In genomic region chr17:86522649-86523048, GRCm38 (mm10) we compare ENCODE assay signal across 26 mouse cellular contexts. TPM values are rescaled to one million over a fixed set of nuclear protein-coding genes. Genes with fewer than 3 reads are reported as not detected.
DNase-seq lines count a peak whose midpoint lies in the region; ATAC-seq and TF ChIP-seq lines count a peak whose summit lies in the region.
"Had no signal": no experiment of that assay in that cellular context is flagged by ENCODE, and none has a peak within 500 bp of the region (broad histone marks: within the 10 kb centered on the region; RNA-seq: fewer than 3 reads in every experiment).

No protein-coding gene starts in this region.

- no peaks in the 10 kb centered on the region for H3K27me3 ChIP-seq in kidney, adult 2 months (replicated peaks; ENCODE audit: control insufficient read depth, insufficient read depth, low read length)
- no peaks in the 10 kb centered on the region for H3K27me3 ChIP-seq in kidney, embryonic 16.5 days (ENCODE audit: insufficient read depth, low read length)
- H3K27me3 ChIP-seq in liver, embryonic 15.5 days = no peaks in the 10 kb centered on the region
- no peaks in the 10 kb centered on the region for H3K27me3 ChIP-seq in small intestine, adult 2 months (ENCODE audit: control insufficient read depth, insufficient read depth, low read length)
- H3K27me3 ChIP-seq: CH12.LX; forebrain, embryonic 13.5 days; heart, embryonic 13.5 days; Patski had no signal

- TF ChIP-seq CTCF in kidney, adult 2 months (conservative IDR thresholded peaks at IDR 0.05; ENCODE audit: insufficient read depth, insufficient read length, low read depth, low read length) = no peak
- TF ChIP-seq CTCF in small intestine, adult 2 months (IDR thresholded peaks at IDR 0.05; ENCODE audit: extremely low read depth, insufficient read length, insufficient replicate concordance, low read depth, low read length) = no peak

- ATAC-seq in kidney, embryonic 16.5 days (ENCODE audit: low FRiP score, low TSS enrichment) = no peak
- ATAC-seq in liver, embryonic 15.5 days (ENCODE audit: insufficient read depth) = 0 out of 2 replicates have a peak, but pooled peaks have one; percentile 38
- ATAC-seq: forebrain, embryonic 13.5 days; forebrain, embryonic 16.5 days; Patski had no signal

- no peak for TF ChIP-seq POLR2A in kidney, adult 2 months (IDR thresholded peaks at IDR 0.05; ENCODE audit: low read depth, low read length)
- no peak for TF ChIP-seq POLR2A in small intestine, adult 2 months (IDR thresholded peaks at IDR 0.05; ENCODE audit: low read depth, low read length)

- H3K36me3 ChIP-seq in kidney, adult 2 months (ENCODE audit: control insufficient read depth, insufficient read depth, low read length) = no peaks in the 10 kb centered on the region
- H3K36me3 ChIP-seq in kidney, embryonic 16.5 days (ENCODE audit: insufficient read depth, low read length) = no peaks in the 10 kb centered on the region
- no peaks in the 10 kb centered on the region for H3K36me3 ChIP-seq in liver, embryonic 15.5 days (replicated peaks)
- no peaks in the 10 kb centered on the region for H3K36me3 ChIP-seq in small intestine, adult 2 months (ENCODE audit: control insufficient read depth, insufficient read depth, low read length)
- H3K36me3 ChIP-seq: forebrain, embryonic 10.5 days; G1E; heart, embryonic 10.5 days had no signal

- H3K9me3 ChIP-seq in kidney, embryonic 16.5 days (ENCODE audit: low read length) = no peaks in the 10 kb centered on the region
- no peaks in the 10 kb centered on the region for H3K9me3 ChIP-seq in liver, embryonic 15.5 days (replicated peaks)
- H3K9me3 ChIP-seq: forebrain, embryonic 10.5 days; forebrain, embryonic 13.5 days; heart, embryonic 10.5 days; heart, embryonic 13.5 days had no signal

- no peak overlapping the region for H3K27ac ChIP-seq in kidney, adult 2 months (ENCODE audit: insufficient read depth, low read depth, low read length)
- H3K27ac ChIP-seq in kidney, embryonic 16.5 days (ENCODE audit: low read length) = no peak overlapping the region
- H3K27ac ChIP-seq in liver, embryonic 15.5 days (replicated peaks) = no peak overlapping the region
- peak overlapping the region; percentile 89 for H3K27ac ChIP-seq in small intestine, adult 2 months (ENCODE audit: insufficient read depth, low read depth, low read length)
- H3K27ac ChIP-seq: forebrain, embryonic 10.5 days; forebrain, embryonic 13.5 days; heart, adult 2 months; heart, embryonic 10.5 days; heart, embryonic 13.5 days had no signal

- H3K9ac ChIP-seq in kidney, embryonic 16.5 days (replicated peaks; ENCODE audit: low read length) = no peak overlapping the region
- H3K9ac ChIP-seq in liver, embryonic 15.5 days = no peak overlapping the region
- H3K9ac ChIP-seq: forebrain, embryonic 13.5 days; heart, embryonic 13.5 days had no signal

- no peaks in the 10 kb centered on the region for H3K4me1 ChIP-seq in kidney, adult 2 months (ENCODE audit: control insufficient read depth, insufficient read depth, low read length)
- no peaks in the 10 kb centered on the region for H3K4me1 ChIP-seq in kidney, embryonic 16.5 days (ENCODE audit: insufficient read depth, low read length)
- H3K4me1 ChIP-seq in liver, embryonic 15.5 days (replicated peaks) = peaks cover 14% of the 10 kb centered on the region; the same call in 1 of the 2 replicates
- H3K4me1 ChIP-seq in small intestine, adult 2 months (ENCODE audit: control insufficient read depth, insufficient read depth, insufficient read length, low read length) = peaks cover 22% of the 10 kb centered on the region
- H3K4me1 ChIP-seq: forebrain, embryonic 10.5 days; forebrain, embryonic 13.5 days had no signal

- H3K4me2 ChIP-seq in kidney, embryonic 16.5 days (replicated peaks; ENCODE audit: low read depth, low read length) = no peak overlapping the region
- no peak overlapping the region for H3K4me2 ChIP-seq in liver, embryonic 15.5 days
- H3K4me2 ChIP-seq: forebrain, embryonic 13.5 days; heart, embryonic 13.5 days had no signal

- DNase-seq in kidney, adult 2 months = peak; percentile 61
- peak; percentile 34 to 71 for DNase-seq in kidney, postnatal 25 days
- DNase-seq in kidney, postnatal 10 days = no peak
- no peak for DNase-seq in liver
- DNase-seq: adrenal gland, postnatal 10 days; adrenal gland, postnatal 36 days; B cell, adult 2 months; cerebellum, adult 18-20 months; cerebellum, adult 9-10 months; cerebellum, postnatal 14 days; gastrocnemius, postnatal 10 days; gastrocnemius, postnatal 36 days; heart, adult 2 months; heart, postnatal 14 days; heart, postnatal 4 days had no signal

- no peak overlapping the region for H3K4me3 ChIP-seq in kidney, adult 2 months (ENCODE audit: insufficient read depth, low read depth, low read length)
- H3K4me3 ChIP-seq in kidney, embryonic 16.5 days (ENCODE audit: low read length) = no peak overlapping the region
- H3K4me3 ChIP-seq in liver, embryonic 15.5 days (replicated peaks) = no peak overlapping the region
- H3K4me3 ChIP-seq in small intestine, adult 2 months (ENCODE audit: low read depth, low read length) = no peak overlapping the region
- H3K4me3 ChIP-seq: forebrain, embryonic 10.5 days; forebrain, embryonic 13.5 days; heart, adult 2 months; heart, embryonic 10.5 days; heart, embryonic 13.5 days had no signal

- 68% methylated on average over 5 of the region's 5 CpGs for WGBS in kidney, adult 2 months
- 91% methylated on average over 5 of the region's 5 CpGs for WGBS in kidney, embryonic 16.5 days
- 58% methylated on average over 5 of the region's 5 CpGs for WGBS in liver, embryonic 15.5 days (ENCODE audit: insufficient replicate concordance)
- WGBS in small intestine, adult 2 months = 72% methylated on average over 5 of the region's 5 CpGs

RNA-seq across cellular contexts. Expression of gene Gm10309, which starts 17.6 kb away (rescaled TPM):
- polyA plus RNA-seq in kidney, adult 2 months (2012; rRNA removed) = 0.08 and 0.13 TPM in 2 replicates
- polyA plus RNA-seq in kidney, embryonic 16.5 days (2015; fragmentation: Nextera tagmentation; extraction: Ambion mirVana) = 0.25 and 0.50 TPM in 2 replicates
- not detected in 2 replicates for polyA plus RNA-seq in liver, embryonic 15.5 days (2015; fragmentation: Nextera tagmentation; extraction: Ambion mirVana)
- polyA plus RNA-seq in small intestine, adult 2 months (2012; rRNA removed) = 0.05 TPM in 1 of 2 replicates, not detected in the other
- polyA plus RNA-seq: G1E, Patski had no signal

Comparison
In these comparisons a context has a peak if more than half of its experiments do, and no peak if none do; other contexts are left out.
1. DNase-seq: peak in kidney, adult 2 months (single experiment) and kidney, postnatal 25 days (2 of 2); none in kidney, postnatal 10 days (single experiment) and liver (single experiment).